Mouse (Mus musculus) MEL-GATA-1-ER (cell line): ENCODE results near the gene Fbxl14.
A peak's percentile ranks its signal among the peaks of the same experiment; 100 is the strongest.
"Not testable (repeated sequence)": the region's sequence is repeated elsewhere in the genome, so short reads cannot be mapped to it uniquely, and the experiment has no call there.

Experiments used
- DNase-seq: peaks from one replicate; pipeline ENCODE4 v3.0.0-alpha.2; 2012; ENCODE audit warnings: low read depth; ENCODE audit errors: extremely low read depth

Gene Fbxl14

GRCm38 (mm10) chr6:119479343-119479875 is at the start of gene Fbxl14:
Gene Fbxl14, plus strand, starts transcription at chr6:119479668.
- no peak for DNase-seq

GRCm38 (mm10) chr6:119430508-119430907 is 49.0 kb upstream of the Fbxl14 start:
- no peak for DNase-seq

GRCm38 (mm10) chr6:119431751-119432324 is 47.6 kb upstream of the Fbxl14 start:
- DNase-seq = no peak

- DNase-seq = no peak
Measured at GRCm38 (mm10) chr6:119434394-119434793, 45.1 kb upstream of the Fbxl14 start.

GRCm38 (mm10) chr6:119437894-119438761 is 41.3 kb upstream of the Fbxl14 start:
- DNase-seq = no peak

GRCm38 (mm10) chr6:119442729-119443128 is 36.7 kb upstream of the Fbxl14 start:
- not testable (repeated sequence) for DNase-seq

- peak; percentile 83 for DNase-seq
Measured at GRCm38 (mm10) chr6:119443742-119444645, 35.5 kb upstream of the Fbxl14 start.

GRCm38 (mm10) chr6:119445671-119446607 is 33.5 kb upstream of the Fbxl14 start:
- no peak for DNase-seq

- DNase-seq = no peak
Measured at GRCm38 (mm10) chr6:119448321-119449059, 31.0 kb upstream of the Fbxl14 start.

GRCm38 (mm10) chr6:119449060-119449499 is 30.4 kb upstream of the Fbxl14 start:
- no peak for DNase-seq

GRCm38 (mm10) chr6:119450965-119451943 is 28.2 kb upstream of the Fbxl14 start:
- DNase-seq = peak; percentile 68

- no peak for DNase-seq
Measured at GRCm38 (mm10) chr6:119451981-119452499, 27.4 kb upstream of the Fbxl14 start.

- DNase-seq = no peak
Measured at GRCm38 (mm10) chr6:119458166-119458565, 21.3 kb upstream of the Fbxl14 start.

- DNase-seq = no peak
Measured at GRCm38 (mm10) chr6:119459041-119459440, 20.4 kb upstream of the Fbxl14 start.

GRCm38 (mm10) chr6:119460391-119460790 is 19.1 kb upstream of the Fbxl14 start:
- no peak for DNase-seq

GRCm38 (mm10) chr6:119466161-119466560 is 13.3 kb upstream of the Fbxl14 start:
- no peak for DNase-seq

- DNase-seq = no peak
Measured at GRCm38 (mm10) chr6:119466921-119467784, 12.3 kb upstream of the Fbxl14 start.
